Mouse (Mus musculus) mature B cell (primary cell): ENCODE data around the gene Hip1r.

Source experiments
- in situ Hi-C: fragments of 300-500 bp; cut with MboI; formaldehyde crosslinking; loops from 2 replicates; pipeline ENCODE4 v1.14.3; 2019

Gene Hip1r

DNA sequence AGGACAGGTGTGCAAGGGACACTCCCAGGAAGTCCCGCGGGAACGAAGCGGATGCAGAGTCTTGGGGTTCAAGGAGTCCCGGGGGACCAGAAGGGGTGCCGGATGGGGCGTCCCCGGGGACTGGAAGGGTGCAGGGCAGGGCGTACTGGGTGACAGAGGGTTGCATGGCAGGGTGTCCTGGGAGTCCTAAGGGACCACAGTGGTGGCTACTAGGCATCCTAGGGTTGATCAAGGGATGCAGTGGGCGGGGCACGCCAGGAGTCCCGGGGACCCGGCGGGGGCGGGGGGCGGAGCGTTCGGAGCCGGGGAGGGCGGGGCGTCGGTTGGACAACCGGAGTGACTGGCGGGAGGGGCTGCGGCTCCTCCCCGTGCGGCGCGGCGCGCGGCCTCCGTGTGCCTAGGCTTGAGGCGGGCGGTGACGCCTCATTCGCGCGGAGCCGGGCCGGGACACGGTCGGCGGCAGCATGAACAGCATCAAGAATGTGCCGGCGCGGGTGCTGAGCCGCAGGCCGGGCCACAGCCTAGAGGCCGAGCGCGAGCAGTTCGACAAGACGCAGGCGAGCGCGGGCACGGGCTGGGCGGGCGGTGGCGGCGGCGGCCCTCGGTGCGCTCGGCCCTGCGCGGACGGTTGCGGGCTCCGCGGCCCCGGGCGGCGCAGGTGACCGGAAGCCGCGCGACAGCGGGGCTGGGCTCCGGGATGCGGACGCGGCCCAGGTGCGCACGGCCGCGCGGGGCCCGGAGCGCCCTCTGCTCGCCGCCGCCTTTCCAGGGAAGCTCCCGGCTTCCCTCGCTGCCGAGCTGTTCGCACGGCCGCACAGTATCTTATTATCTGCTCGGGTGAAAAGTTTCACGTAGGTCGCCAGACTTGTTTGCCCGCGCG, at the start of gene Hip1r:
TSS of gene Hip1r (plus strand) at position 330 of the 880 bp plus-strand sequence.
- in situ Hi-C loops = no loop called here

DNA sequence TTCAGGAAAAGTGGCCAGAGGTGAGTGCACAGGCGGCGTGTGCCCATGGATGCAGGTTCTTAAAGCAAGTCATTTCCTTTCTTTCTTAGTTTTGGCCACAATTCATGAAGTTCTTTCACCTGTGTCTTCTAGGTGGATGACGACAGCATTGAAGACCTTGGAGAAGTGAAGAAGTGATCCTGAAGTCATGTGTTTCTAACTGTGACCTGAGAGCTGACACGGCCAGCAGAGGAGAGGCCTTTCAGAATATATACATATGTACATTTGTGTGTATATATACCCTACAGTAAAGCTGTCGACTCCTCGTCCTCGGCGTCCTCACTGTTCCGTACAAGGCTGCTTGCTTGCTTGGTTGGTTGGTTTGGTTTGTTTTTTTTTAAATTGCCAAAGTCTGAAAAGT, 46.3 kb upstream of the Hip1r start, which contains the start of gene Gm43518:
TSS of gene Gm43518 (plus strand) at position 301 of the 400 bp plus-strand sequence.
- in situ Hi-C loops = no loop called here

DNA sequence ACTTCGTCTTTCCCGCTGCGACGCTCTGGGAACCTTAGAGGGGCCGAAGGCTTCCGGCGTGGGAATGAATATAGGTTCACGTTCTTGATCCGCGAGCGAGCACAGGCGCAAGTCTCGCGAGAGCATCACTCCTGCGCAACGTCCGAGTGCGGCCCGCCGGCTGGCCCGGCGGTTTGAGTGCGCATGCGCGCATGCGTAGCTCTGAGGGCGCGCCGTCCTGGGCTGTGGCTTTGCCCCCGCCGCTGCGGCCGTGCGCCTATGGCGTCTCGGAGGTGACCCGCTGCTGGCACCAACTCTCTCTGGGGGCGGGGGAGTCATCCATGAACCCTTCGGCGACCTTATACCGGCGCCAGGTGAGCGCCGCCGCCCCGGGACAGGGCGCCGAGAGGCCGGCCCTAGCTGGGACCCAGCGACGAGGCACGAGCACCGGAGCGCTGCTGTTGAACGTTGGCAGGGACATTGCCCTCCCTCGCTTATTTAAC, 42.9 kb upstream of the Hip1r start, which contains the start of gene Ccdc62:
TSS of gene Ccdc62 (plus strand) at position 172 of the 482 bp plus-strand sequence.
- in situ Hi-C loops = no loop called here

DNA sequence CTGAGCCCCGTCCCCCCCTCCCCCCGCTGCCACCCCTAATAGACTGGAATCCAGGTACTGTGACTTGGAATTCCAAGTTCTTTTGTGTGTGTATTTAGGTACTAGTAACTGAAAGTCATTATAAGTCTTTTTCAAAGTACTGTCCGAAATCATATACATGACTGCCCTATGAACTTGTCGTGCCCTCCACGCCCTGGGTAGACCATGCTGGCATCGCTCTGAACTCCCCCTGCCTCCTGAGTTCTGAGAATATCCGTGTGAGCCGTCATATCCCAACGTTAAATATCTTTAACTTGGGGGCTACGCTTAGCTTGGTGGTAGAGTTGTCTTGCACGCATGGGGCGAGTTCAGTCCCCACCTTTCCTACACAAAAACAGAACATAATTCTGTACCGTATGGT, 42.3 kb upstream of the Hip1r start:
- in situ Hi-C loops = no loop called here

DNA sequence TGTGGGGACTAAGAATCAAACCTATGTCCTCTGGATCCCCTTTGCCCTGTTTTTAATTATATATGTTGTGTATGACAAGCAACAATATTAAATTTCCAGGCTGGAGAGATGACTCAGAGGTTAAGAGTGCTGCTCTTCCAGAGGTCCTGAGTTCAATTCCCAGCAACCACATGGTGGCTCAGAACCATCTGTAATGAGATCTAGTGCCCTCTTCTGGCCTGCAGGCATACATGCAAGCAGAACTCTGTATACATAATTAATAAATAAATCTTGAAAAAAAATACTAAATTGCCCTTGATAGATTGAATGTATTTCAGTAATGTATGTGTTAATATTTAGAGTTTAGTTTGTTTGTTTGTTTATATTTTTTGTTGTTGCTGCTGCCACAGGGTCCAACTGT, 40.5 kb upstream of the Hip1r start:
- in situ Hi-C loops = no loop called here

DNA sequence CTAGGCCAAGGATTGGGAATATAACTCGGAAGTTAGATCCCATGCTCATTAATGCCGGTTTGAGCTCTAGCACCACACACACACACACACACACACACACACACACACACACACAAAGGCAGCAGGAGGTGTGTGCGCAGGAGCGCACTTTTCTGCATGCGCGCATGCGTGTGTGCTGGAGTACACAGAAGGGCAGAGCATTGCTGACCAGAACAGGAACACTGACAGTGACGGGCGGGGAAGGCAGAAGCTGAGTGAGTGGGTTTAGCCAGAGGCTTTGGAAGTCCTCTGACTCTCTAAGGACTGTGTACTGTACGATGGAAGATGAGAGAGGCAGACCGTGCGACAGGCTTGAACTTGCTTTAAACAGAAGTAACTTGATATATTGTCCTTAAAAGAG, 39.9 kb upstream of the Hip1r start:
- in situ Hi-C loops = no loop called here

DNA sequence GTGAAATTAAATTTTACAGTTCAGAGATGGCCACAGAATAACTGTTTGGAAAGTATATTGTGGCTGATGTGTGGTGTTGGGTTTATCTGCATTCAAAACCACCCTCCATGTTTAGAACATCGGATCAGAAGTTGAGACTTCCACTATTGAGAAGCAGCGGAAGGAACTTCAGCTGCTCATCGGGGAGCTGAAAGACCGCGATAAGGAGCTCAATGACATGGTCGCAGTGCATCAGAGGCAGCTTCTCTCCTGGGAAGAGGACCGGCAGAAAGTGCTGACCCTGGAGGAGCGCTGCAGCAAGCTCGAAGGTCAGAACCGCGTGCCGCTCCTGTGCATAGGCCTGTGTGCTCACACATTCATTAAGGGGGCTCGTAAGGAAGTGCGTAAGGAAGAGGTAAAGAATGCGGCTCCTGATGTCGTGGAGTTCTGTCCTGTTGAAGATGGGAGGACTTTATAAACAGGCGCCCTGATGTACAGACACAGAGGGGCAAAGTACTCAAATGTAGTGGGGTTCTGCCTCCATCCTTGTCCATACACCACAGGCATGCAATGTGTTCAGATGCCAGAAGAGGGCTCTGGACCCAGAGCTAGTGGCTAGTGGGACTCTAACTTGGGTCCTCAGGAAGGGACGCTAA, 39.4 kb upstream of the Hip1r start:
- in situ Hi-C loops = no loop called here

DNA sequence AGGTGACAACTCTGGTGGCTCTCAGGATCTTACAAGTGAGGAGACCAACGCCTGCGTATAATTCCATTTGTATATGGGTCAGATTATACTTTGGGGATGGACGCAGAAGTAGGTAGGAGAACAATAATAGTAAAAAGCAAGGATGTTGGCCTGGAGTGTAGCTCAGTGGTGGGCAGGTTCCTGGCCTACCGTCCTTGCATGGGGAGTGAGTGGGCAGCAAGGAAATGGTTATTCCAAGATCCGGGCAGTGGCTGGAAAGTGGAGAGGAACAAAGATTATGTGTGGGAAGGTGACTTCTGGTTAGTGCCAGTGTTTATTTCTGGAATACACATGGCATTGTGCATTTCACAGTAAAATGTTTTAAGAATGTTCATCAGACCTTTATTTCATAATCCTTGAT, 37.5 kb upstream of the Hip1r start:
- in situ Hi-C loops = no loop called here

DNA sequence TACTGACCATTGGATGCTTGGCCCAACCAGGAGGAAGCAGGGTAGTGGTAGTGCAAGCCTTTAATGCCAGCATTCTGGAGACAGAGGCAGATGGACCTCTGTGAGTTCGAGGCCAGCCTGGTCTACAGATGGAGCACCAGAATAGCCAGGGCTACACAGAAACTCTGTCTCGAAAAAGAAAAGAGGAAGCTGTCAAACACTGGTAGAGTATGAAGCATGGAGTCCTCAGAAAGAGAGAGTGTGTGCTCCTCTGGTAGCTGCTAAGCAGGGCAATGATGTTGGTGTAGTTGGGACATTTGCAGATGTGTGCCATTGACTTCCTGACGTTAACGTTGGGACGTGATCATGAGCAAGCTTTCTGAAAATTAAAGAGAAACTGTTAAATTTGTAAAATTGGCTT, 34.9 kb upstream of the Hip1r start:
- in situ Hi-C loops = no loop called here

DNA sequence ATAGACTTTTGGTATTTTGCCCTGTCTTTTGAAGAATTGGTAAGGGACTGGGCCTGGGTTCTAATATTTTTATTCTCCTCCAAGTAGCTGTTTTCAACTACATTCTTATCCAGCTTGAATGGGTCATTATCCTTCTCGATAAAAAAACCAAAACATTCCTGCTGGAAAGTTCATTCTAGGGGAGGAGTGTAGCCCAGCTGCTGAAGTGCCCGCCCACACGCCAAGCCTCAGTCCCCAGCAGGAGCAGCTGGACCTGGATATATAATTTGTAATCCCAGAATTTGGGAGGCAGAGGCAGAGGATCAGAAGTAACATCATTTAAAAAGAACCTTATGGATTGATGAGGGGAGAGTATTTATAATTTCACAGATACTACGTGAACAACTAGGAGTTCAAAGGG, 26.9 kb upstream of the Hip1r start:
- in situ Hi-C loops = loop anchor here (5.0 kb wide), 1 partner anchor 41 kb away; no protein-coding TSS in a partner anchor

DNA sequence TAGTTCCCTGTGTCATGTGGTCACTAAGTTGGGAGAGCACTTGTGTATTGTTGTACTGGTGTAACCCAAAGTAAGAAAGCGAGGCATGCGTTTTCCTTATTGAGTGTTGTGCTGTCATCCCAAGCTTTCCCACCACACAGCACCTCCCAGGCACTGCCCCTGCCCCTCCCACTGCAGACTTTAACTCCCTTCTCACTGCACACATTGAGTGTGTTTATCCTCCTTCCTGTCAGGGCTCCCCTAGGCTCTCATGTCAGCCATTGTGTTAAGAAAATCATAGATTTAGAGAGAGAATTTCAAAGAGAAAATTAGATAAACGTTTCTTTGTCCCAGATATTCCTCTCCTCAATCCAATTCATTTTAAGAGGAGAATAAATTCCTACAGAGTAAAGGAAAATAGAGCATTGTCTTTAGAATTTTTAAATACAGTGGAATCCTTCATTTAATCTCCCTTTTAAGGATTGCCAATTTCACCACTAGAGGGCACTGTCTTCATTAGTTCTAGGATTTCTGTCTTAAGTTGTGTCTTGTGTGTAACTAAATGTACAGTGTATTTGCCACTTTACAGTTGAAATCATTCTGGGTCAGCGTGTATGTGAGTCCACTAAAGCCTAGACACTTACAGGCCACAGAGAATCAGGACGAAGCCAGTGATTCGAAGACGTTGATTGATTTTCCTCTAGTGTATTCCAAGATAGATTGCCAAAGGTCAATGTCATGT, 26.2 kb upstream of the Hip1r start:
- in situ Hi-C loops = loop anchor here (5.0 kb wide), 1 partner anchor 40 kb away; no protein-coding TSS in a partner anchor

DNA sequence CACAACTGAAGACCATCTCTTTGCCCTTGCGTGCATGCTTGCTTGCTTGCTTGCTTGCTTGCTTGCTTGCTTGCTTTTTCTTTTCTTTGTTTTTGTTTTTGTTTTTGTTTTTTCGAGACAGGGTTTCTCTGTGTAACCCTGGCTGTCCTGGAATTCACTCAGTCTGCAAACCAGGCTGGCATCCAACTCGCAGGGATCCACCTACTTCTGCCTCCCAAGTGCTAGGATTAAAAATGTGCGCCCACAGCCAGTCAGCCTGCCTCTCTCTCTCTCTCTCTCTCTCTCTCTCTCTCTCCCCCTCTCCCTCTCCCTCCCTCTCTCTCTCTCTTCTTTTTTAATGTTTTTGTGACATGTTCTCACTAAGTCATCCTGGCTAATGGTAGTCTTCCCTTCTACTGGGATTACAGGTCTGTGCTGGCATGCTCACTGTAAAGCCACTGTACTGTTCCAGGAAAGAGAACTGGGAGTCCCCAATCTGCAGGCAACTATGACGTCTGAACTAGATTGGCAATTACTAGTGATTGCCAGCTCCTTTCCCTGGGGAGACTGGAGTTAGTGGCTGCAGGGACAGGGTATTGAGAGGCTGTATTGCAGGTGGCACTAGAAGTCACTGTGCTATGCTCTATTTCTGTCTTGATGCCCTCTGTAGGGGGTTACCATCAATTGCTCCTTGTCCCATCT, 20.9 kb upstream of the Hip1r start:
- in situ Hi-C loops = loop anchor here (5.0 kb wide), 1 partner anchor 130 kb away; no protein-coding TSS in a partner anchor

DNA sequence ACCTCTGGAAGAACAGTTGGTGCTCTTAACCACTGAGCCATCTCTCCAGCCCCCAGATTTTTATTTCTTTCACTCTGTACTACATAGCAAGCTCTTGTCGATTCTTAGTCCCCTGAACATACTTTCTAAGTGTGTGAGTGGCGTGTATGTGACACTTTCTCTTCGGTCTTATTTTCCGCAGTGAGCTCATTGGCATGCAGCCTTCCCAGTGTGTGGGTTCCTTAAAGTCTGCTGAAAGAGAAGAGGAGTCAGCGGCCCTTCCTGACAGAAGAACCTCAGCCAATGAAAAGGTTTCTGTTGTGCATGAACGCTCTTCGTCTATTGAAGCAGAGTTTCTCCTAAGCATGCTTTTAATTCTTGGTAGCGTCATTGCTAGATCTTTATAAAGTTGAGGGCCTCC, 16.2 kb upstream of the Hip1r start:
- in situ Hi-C loops = no loop called here

DNA sequence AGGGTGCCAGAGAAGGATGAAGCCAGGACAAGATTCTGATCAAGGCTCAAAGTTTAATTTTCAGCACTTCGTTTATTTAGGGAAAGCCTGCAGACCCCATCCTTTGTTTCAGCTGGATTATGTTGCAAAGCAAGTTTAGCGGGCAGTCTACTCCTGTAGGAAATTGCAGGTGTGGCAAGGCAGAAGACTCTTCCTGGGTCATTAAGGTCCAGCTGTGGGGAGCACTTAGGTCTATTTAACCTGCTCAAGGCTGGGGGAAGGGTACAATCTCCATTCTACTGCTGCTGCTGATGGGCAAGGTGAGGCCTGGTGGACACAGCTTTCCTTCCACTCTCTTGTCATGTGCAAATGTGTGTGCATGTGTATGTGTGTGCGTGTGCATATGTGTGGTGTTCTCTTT, 14.4 kb upstream of the Hip1r start:
- in situ Hi-C loops = no loop called here

DNA sequence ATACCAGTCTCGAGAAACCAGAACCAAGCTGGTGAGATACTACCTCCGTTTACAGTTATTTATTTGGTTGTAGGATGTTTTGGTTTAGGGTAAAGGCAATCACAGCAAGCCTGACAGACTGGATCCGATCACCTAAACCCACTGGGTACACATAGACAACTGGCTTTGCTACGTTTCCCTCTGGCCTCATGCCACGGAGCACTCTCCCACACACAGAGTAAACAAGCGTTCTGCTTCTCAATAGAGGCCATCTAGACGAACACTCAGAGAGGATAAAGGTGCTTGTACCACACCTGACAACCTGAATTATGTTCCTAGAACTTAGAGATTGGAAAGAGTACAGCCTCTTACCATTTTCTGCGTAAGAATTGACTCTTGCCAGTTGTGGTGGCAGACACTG, 13.3 kb upstream of the Hip1r start:
- in situ Hi-C loops = no loop called here

DNA sequence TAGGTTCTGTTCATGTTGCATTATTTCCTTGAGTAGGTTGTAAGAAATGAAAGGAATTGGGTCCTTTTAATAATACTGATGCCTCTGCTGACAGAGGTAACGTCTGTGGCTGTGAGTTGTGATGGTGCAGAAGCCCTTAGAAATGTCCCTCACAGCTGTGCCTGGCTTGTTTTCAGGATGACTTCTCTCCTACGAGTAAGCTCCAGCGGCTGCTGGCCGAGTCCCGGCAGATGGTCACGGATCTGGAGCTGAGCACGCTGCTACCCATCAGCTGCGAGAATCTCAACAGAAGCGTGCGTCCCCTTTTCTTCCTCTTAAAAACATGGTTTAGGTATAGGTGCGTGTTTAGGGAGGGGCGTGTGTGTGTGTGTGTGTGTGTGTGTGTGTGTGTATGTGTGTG, 12.4 kb upstream of the Hip1r start:
- in situ Hi-C loops = no loop called here

DNA sequence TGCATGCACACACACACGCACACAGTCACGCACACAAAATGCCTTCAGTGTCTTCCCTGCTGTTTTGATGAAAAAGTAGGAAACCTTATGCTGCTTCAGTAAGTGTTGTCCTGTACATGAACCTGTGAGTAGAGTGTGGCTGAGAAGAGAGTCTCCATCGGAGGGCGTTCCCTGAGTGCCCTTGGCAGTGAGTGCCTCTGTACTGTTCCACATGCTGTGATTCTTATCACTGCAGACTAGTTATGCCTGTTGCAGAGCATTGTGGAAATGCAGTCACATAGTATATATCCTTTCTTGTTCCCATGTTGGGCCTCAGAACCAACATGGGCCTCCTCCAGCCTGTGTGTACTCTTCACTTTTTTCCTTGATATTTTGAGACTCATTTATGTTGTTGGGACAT, 9.2 kb upstream of the Hip1r start:
- in situ Hi-C loops = no loop called here

DNA sequence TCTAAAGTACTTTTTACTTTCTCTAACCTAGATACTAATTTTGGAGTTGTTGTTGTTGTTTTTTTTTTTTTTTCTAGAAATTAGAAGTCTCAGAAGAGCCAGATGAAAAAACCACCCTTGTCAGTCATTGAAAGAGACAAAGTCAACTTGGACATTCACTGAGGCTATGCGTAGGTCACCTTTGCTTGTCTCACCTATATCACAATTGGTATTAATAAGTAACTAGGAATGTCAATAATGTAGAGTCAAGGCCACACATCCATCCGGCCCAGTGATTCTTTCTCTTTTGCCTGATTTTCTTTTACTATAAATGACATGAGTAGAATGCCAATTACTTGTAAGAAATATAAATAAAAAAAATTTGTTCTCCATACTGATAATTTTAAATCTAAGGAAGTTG, 6.7 kb upstream of the Hip1r start:
- in situ Hi-C loops = no loop called here

DNA sequence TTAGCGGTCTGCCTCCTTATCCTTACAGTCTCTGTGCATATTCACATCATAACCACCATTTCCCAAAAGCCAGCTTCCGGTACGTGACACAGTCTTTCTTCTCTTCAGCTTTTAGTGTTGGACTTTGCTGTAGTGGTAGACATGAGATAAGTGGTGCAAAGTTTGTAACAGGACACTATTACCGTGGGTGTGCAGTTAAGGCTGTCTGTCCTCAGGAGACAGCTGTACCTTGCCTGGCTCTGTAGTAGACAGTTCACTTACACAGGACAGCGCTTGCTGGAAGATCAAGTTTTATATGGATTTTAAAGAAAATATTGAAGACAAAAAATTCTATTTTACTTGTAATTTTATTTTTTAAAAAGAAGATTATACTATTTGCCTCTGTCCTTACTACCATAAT, 5.0 kb upstream of the Hip1r start:
- in situ Hi-C loops = no loop called here

DNA sequence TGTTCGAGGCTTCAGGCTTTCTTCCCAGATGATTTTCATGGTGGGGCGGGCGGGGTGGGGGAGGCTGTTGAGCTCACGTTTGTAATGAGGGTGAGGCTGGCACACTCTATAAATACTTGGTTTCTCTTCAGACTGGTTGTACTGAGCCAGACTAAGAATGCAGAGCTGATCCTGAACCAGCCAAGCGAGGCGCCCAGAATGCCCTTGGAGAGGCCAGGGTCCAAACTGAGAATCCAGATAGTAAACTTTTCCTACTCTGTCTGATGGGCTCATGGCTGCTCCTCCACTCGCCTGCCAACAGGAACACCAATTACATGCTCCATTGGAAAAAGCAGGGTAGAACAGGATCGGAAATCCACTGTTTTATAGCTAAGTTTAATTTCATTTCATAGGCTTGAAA, 4.2 kb upstream of the Hip1r start:
- in situ Hi-C loops = no loop called here

DNA sequence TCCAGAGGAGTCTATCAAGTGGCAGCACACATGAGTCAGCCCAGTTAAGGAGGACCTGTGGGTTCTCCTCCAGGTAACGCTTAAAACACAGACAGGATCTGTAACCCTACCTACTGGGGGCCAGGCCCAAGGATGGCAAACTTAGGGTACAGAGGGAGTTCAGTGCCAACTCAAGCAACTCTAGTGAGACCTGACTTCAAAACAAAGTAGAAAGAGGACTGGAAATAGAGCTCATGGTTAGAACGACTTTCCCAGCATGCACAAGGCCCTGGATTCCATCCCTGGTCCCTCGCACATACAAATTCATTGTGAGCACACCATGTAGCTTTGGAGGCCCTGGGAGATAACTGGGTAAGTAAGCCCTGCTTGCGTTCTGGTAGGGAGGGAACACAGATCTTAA, 2.9 kb upstream of the Hip1r start:
- in situ Hi-C loops = no loop called here

DNA sequence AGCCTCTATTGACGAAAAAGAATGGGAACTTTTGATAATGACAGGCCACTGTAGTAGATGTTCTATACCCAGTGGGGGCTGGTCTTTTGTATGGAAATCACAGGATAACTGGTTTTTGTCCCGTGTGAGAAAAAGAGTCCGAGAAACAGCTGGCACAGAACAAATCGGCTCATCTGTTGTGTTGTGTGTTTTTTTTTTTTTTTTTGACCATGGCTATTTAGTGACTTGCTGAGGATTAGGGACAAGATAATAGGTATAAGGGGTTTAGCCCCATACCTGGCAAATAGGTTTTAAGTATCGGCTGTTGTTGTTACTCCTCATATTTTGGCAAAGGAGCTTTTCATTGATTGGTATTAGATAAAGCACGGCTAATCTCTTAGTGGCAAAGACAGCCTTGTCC, 975 bp upstream of the Hip1r start:
- in situ Hi-C loops = no loop called here
